Mouse (Mus musculus) ES-Bruce4 (cell line): Measurements from ENCODE around the gene Msrb3. TPM values are rescaled to one million over a fixed set of nuclear protein-coding genes. Genes with fewer than 3 reads are reported as not detected.

Experiments used
- H3K27ac ChIP-seq: 2 replicates; pipeline ENCODE4 v1.5.1; 2012; ENCODE audit warnings: low read length, inconsistent platforms; ENCODE audit not compliant: insufficient read depth
- H3K27me3 ChIP-seq: 2 replicates; pipeline ENCODE4 v1.6.1; 2012; ENCODE audit warnings: mild to moderate bottlenecking, low read length, inconsistent platforms; ENCODE audit not compliant: control insufficient read depth, poor library complexity, insufficient read depth, severe bottlenecking
- H3K36me3 ChIP-seq: 2 replicates; pipeline ENCODE4 v1.6.1; 2012; ENCODE audit warnings: inconsistent platforms, mild to moderate bottlenecking, low read length, moderate library complexity; ENCODE audit not compliant: control insufficient read depth, poor library complexity, insufficient read depth, severe bottlenecking
- H3K4me1 ChIP-seq: one replicate; pipeline ENCODE4 v1.8.1; 2011; ENCODE audit warnings: low read length; ENCODE audit not compliant: control insufficient read depth, insufficient read depth
- H3K4me3 ChIP-seq: 2 replicates; pipeline ENCODE4 v1.5.1; 2011; ENCODE audit warnings: low read depth, mild to moderate bottlenecking, low read length
- H3K9ac ChIP-seq: 2 replicates; pipeline ENCODE4 v1.6.1; 2012; ENCODE audit warnings: low read depth, mild to moderate bottlenecking, inconsistent platforms; ENCODE audit not compliant: poor library complexity, severe bottlenecking
- H3K9me3 ChIP-seq: replicated peaks from 2 replicates; pipeline ENCODE4 v1.6.1; 2012; ENCODE audit warnings: mild to moderate bottlenecking, low read length, inconsistent platforms; ENCODE audit not compliant: control insufficient read depth, poor library complexity, insufficient read depth, severe bottlenecking
- CTCF ChIP-seq: IDR thresholded peaks from one replicate; pipeline ENCODE4 v1.8.1; 2011; ENCODE audit warnings: low read depth, low read length
- EP300 ChIP-seq: IDR thresholded peaks from 2 replicates; pipeline ENCODE4 v1.6.1; 2011; ENCODE audit warnings: low read depth, low read length; ENCODE audit not compliant: insufficient read depth
- POLR2A ChIP-seq: IDR thresholded peaks from one replicate; pipeline ENCODE4 v1.8.1; 2011; ENCODE audit warnings: low read length; ENCODE audit not compliant: insufficient read depth
- polyA plus RNA-seq: library from polyadenylated mRNA; stranded (reverse); fragments of >200 nt; gene quantifications from 2 replicates; pipeline ENCODE4 v1.2.4, GENCODE M21; 2011; ENCODE audit warnings: low read depth; ENCODE audit not compliant: missing spikeins, insufficient read depth, insufficient read length

Msrb3 gene
- polyA plus RNA-seq, 1 experiment, result 2.6 TPM

DNA sequence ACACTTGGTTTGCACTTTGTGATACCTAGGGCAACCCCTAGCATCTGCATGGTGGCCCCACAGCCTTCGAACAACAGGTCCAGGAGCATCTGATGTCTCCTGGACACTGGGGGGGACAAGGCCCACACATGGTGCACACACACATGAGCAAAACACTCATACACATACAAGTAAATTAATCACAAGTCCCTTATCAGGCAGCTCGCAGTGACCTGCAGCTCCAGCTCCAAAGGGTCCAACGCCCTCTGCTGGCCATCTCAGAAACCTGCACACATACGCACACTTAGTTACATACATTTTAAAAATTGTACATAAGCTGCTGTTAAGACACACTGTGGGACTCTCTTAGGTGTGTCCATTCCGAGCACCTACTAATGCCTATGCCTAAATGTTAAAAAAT is 17.3 kb upstream of the Msrb3 start:
- H3K27me3 ChIP-seq, result no peaks in the 10 kb centered on the region
- TF ChIP-seq CTCF (peak; percentile 68), EP300 (no peak)
- H3K36me3 ChIP-seq, result no peaks in the 10 kb centered on the region
- H3K4me3 ChIP-seq, result no peak overlapping the region
- no peaks in the 10 kb centered on the region for H3K9me3 ChIP-seq
- H3K27ac ChIP-seq, result no peak overlapping the region
- no peak overlapping the region for H3K9ac ChIP-seq
- peaks cover 1% of the 10 kb centered on the region for H3K4me1 ChIP-seq

- H3K36me3 ChIP-seq, result no peaks in the 10 kb centered on the region
- no peak overlapping the region for H3K4me3 ChIP-seq
- H3K9me3 ChIP-seq, result no peaks in the 10 kb centered on the region
- no peak overlapping the region for H3K9ac ChIP-seq
- no peak overlapping the region for H3K27ac ChIP-seq
- no peak for TF ChIP-seq EP300
- no peak for TF ChIP-seq CTCF
- no peak for TF ChIP-seq POLR2A
- H3K27me3 ChIP-seq, result no peaks in the 10 kb centered on the region
- H3K4me1 ChIP-seq, result peaks cover 1% of the 10 kb centered on the region
Observed at GRCm38 (mm10) chr10:120914948-120915631, 16.2 kb upstream of the Msrb3 start.

- Histone ChIP-seq H3K4me1 (peaks cover 1% of the 10 kb centered on the region), H3K9ac (no peak overlapping the region), H3K36me3 (no peaks in the 10 kb centered on the region), H3K9me3 (no peaks in the 10 kb centered on the region), H3K4me3 (no peak overlapping the region), H3K27me3 (no peaks in the 10 kb centered on the region), H3K27ac (no peak overlapping the region)
- TF ChIP-seq POLR2A (no peak), CTCF (no peak), EP300 (no peak)
Observed at GRCm38 (mm10) chr10:120914286-120914685, 15.4 kb upstream of the Msrb3 start.

- Histone ChIP-seq H3K9me3 (no peaks in the 10 kb centered on the region), H3K4me3 (no peak overlapping the region), H3K9ac (no peak overlapping the region), H3K27me3 (no peaks in the 10 kb centered on the region), H3K4me1 (peaks cover 1% of the 10 kb centered on the region), H3K36me3 (no peaks in the 10 kb centered on the region), H3K27ac (no peak overlapping the region)
- no peak for TF ChIP-seq POLR2A
Observed at GRCm38 (mm10) chr10:120913796-120914195, 14.9 kb upstream of the Msrb3 start.

GRCm38 (mm10) chr10:120911971-120912370 is 13.1 kb upstream of the Msrb3 start:
- Histone ChIP-seq H3K27ac (no peak overlapping the region), H3K9me3 (no peaks in the 10 kb centered on the region), H3K4me3 (no peak overlapping the region), H3K9ac (no peak overlapping the region), H3K4me1 (peaks cover 1% of the 10 kb centered on the region), H3K36me3 (no peaks in the 10 kb centered on the region), H3K27me3 (no peaks in the 10 kb centered on the region)
- TF ChIP-seq POLR2A (no peak), CTCF (peak; percentile 31)

DNA sequence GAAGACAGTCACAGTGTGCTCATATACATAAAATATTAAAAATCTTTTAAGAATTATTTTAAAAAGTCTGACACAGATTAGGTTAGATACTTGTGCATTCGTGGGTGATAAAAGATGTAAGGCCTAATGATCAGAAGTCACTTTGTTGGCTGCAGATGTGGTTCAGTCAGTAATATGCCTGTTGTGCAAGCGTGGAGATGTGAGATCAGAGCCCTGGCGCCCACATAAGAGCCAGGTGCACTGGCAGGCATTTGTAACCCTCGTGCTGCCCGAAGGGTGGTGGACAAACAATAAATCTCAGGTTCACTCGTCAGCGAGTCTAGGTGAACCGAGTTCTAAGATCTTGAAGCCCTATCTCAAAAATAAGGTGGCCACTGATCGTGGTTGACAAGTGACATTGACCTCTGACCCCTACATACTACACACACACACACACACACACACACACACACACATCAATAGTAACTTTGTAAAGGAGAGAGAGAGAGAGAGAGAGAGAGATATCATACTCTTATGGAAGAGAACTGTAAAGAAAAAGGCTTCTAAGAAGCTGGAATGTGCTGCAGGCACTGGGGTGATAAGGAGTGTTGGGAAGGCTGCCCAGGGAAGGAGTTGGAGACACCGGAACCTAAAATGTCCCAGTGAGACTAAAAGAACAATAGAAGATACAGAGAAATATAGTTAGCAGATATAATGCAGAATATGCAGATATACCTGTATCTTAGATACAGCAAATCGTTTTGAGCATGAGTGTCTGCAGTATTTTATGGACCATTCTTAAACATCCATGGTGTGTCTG is 10.1 kb upstream of the Msrb3 start:
- Histone ChIP-seq H3K9ac (no peak overlapping the region), H3K36me3 (no peaks in the 10 kb centered on the region), H3K27me3 (no peaks in the 10 kb centered on the region), H3K27ac (no peak overlapping the region), H3K4me3 (no peak overlapping the region), H3K9me3 (no peaks in the 10 kb centered on the region), H3K4me1 (no peaks in the 10 kb centered on the region)
- TF ChIP-seq POLR2A, result no peak
